Mouse (Mus musculus) urinary bladder, postnatal 14 days (tissue): ENCODE measurements at regions not wholly inside any gene's neighbourhood (a gene's known extent, or its start where the extent isn't known, plus 50 kb on each side); places are given as distances from the start of the nearest gene placed in this dataset.

ENCODE experiments used
- DNase-seq: peaks from one replicate; pipeline ENCODE4 v3.0.0; 2021; ENCODE audit warnings: low spot score

DNA sequence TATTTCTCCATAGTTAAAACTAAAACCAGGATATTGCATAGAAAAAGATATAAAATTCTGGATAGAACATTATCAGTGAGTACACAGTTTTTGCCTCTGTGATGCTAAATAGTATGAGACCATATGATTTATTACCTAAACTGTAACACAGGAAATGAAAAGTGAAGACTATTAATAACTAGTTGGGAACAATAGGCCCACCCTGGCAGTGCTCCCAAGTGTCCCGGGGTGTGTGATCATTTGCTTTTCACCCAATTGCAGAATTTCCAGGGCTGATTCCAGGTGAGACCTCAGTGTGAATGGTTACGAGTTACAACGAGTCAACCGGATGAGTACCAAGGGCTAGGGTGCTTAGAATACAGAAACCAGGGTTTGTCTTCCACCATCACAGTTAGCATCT, 172.6 kb upstream of the Tars start:
- DNase-seq, result no peak

DNA sequence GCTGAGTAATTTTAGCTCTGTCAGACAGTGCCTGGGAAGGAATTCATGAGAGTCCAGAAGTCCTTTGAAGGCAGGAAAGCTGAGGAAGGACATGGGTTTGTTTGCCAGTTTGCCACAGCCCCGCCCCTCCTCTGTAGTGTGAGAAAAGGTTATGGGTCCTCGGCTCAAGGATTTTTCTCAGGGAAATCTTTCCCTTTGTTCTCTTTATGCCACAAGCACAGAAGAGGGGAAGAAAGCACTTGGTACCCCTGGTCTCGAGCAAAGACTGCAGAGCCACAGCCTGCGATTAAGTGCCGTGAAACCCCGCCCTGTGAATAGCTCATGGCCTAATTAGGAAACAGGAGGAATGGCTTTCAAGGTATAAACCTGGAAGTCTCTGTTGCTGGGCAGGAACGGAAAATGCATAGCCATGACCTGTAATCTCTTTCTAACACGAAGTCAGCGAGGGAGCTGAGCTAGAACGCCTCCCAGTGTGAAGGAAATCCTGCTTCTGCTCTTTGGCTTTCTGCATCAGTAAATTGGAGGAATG, 166.1 kb upstream of the Tars start:
- no peak for DNase-seq

DNA sequence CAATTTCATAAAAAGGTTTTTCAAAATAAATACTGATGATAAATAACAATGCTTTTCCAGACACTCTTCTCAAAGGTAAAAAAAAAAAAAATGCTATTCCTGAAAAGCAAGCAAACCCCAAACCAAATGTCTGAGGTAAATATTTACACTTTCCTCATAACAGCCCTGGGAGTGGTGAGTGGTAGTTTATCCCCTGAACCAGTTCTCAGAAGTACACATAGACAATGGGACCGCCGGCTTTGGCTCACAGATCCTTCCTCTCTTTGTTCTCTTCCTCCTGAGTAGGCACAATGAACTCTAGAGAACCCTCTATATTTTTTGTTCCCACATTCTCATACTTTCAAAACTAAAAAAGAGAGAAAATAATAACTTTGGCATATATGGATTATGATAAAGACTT, 153.1 kb upstream of the Tars start:
- no peak for DNase-seq

- no peak for DNase-seq
Measured at GRCm38 (mm10) chr15:11552110-11552509, 152.6 kb upstream of the Tars start.

- no peak for DNase-seq
Measured at GRCm38 (mm10) chr15:11539485-11539884, 140.0 kb upstream of the Tars start.

GRCm38 (mm10) chr15:11536076-11536620, 136.7 kb upstream of the Tars start:
- DNase-seq, result peak; percentile 40

DNA sequence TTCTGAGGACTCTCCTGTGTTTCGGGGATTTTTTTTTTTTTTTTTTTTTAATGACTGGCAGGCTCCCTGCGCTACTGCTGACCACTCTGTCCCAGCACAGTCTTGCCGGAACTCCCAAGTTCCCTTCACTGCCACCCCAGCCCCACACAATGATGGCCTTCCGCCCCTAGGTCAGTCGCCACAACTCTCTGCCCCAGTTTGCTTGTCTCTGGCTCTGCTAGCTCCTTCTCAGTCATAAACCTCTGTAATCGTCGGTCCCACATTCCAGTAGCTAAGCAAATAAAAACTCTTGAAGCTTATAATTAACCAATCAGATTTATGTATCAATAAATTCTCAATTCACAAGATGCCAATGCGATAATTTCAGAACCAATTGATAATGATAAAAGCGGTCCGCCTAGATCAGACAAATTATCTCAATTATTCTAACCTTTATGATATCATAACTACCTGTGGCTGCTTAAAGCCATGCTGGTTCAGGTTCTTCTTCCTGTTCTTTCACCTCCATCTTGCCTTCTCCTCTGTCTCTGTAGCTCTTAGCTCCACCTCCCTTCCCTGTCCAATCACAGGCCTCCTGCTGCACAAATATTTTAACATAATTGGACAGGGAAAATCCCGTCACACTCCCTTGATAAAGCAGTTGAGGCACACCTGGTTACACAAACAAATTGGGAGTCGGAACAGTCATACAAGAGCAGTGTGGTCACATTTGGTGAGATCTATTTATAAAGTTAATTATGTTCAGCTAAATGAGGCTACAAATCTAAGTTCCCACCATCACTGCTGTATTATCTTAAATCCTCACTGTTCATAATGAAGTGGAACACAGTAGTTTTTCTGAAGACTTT, 135.2 kb upstream of the Tars start:
- DNase-seq, result no peak

- no peak for DNase-seq
Measured at GRCm38 (mm10) chr15:11533616-11534015, 134.2 kb upstream of the Tars start.

DNA sequence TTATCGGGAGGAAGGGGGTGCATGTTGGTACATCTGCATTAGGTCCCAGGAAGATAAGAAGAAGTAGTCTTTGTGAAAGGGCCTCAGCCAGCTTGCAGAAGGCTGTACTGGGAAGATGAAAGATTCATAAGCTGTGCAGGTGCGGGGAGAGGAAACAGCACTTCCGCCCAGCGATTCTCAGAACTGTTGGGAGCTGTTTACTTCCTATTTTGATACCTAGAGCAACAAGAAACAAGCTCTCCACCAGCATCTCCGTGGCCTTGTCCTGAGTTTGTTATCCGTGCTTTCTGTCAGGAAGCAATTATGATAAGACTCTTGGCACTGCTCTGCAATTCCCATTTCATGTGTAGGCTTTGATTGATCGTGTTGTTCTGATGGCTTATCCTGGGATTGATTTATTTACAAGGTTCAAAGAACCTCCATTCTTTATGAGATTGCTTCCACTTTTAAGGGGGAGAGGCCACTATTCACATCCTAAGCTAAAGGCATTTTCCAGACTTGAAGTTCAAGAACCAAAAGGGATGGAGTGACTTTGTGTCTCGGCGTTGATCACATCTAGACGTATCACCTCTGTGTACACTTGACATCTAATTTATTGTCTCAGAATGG, 133.6 kb upstream of the Tars start:
- DNase-seq, result no peak

- DNase-seq, result no peak
Measured at GRCm38 (mm10) chr15:11532536-11532935, 133.1 kb upstream of the Tars start.

GRCm38 (mm10) chr15:11529819-11530810, 130.7 kb upstream of the Tars start:
- no peak for DNase-seq

DNA sequence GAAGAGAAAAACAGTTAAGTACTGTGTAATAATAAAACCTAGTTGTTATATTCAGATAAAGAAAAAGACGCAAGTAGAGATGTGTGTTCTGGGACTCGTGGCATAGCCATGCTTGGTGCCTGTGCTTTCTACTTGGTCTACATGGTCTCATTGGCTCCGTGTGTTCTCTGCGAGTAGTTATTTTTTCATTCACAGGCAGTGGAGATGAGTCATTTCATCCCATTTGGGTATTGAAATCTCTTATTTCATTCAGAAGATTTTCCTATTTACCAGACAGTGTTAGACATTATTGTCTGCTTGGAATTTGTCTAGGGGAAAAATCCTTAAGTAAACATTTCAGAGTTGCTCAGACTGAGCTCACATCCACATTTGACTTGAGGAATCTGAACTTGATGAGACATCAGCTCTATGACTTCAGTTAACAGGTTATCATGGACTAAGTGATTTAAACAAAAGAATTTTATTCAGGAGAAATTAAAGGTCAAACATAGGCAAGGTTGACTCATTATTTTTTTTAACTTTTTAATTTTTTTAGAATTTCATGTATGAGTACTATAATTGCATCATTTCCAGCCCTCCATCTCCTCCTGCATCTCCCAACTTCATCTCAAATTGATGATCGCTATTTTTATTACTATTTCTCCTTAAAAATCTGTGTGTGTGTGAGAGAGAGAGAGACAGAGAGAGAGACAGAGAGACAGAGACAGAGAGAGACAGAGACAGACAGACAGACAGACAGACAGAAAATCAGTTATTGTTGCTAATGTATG, 125.1 kb upstream of the Tars start:
- DNase-seq, result no peak

GRCm38 (mm10) chr15:11518565-11518964, 119.1 kb upstream of the Tars start:
- no peak for DNase-seq

DNA sequence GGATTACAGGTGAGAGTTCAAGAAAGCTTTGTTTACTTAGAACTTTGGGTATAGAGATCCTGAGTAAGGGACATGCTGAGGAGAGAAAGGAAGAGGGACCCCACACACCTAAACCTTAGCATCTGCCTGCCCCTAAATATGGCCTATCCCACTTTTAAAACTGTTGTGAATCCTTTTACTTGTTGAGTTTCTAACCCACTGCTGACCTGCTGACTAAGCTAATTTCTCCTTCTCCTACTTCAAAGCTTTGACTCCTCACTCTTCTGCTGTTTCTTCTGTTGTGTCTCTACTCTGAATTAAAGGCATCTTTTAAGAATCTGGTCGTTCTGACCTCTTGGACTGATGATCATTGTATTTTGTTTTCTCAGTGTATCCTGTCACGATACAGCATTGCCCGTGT, 118.4 kb upstream of the Tars start:
- DNase-seq, result no peak

DNA sequence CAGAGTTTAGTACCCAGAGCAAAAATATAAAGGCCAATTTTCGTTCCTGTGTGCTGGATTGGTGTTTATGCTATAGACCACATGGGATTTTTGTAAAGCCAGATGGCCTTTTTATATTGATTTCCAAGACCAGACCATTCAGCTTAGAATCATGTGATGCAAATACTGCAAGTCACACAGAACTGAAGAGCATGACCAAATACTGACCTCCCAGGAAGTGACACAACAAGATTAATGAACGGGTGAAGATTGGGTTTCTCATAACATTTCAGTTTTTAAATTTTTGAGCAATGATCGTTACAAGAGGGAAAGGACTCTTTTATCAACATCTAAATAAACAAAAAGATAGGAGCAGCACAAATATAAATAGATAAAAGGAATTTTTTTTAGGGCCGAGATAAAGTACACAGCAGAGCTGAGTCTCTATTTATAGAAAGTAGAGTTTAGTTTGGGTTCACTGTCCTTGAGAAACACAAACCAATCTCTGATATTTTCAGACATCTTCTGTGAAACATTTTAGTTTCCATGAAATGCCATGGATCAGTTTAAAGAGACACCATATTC, 105.7 kb upstream of the Tars start:
- DNase-seq, result no peak

- no peak for DNase-seq
Measured at GRCm38 (mm10) chr15:11496436-11496835, 97.0 kb upstream of the Tars start.

DNA sequence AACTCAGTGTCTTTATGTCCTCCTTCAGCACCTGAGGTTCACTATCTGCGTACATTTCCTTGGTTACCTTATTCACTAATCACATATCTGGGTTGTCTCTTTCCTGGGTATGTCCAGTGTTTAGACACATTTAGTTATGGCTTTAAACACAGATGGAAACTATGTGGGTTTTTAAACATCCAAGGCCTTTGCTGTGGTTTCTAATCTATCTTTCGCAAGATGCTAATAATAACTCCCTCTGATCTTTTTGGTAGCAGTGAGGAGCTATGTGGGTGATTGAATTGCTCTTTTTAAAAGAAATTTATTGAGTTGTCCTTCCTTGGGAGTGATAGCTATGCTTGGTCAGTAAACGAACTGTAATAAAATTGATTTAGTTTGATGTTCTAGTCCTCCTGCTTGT, 89.7 kb upstream of the Tars start:
- DNase-seq, result no peak

DNA sequence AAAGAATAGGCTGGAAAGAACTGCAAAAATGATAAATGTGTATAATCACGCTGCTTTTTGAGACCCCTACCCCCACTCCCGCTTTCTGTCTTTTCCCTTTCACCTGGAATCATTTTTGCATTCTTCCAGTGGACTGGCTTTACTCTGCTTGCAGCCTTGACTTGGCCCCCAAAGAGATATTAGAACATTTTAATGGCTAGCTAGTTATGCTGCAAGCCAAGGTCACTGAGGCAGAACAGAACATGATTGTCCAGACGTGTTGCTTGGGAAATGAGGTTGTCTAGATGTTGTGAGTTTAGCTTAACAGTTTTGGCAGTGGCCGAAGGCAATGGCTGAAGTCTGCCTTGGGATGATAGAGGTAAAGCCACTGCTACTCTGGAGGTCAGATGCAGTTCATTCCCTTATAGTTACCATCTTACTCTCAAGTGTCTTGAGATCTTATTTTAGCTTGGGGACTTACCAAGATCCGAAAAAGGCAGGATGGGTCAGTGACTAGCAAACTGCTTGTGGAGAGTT, 87.9 kb upstream of the Tars start:
- DNase-seq, result no peak

DNA sequence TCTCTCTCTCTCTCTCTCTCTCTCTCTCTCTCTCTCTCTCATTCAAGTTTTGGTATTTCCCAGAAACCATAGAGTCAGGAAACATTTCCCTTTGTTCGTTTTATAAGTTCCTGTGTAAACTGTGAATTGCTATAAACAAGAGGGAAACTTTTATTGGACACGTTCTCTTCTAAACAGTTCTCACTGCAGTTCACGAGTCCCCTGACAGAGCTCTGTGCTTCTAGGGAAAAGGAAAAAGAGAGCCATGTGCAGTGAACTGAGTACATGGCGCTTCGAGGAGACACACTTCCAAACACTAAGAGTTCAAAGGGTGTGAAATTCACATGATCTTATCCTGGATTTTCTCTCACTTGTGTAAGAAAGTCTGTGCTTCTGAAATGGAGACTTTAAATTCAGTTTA, 84.5 kb upstream of the Tars start:
- no peak for DNase-seq

GRCm38 (mm10) chr15:11479166-11479944, 79.9 kb upstream of the Tars start:
- no peak for DNase-seq
